Comparison of ENCODE assay signal across 17 mouse cellular contexts in the genomic region with DNA sequence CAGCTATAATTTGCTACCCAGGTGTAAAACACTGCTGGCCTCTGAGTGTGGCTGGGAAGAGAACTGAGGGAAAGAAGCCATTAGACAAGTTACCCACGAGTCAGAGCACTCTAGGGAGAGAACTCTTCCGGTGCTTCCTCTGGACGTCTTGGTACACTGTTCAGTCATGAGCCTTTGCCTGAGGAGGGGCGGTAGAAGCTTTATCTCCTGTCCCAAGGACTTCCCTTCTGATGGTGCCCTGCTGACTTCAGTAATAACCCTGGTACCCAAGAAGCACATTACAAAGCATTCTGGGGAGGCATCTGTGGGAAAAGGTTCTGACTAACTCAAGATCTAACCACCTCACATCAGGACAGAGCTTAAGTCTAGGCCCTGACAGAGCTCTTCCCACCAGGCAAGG.
"Had no signal": no experiment of that assay in that cellular context is flagged by ENCODE, and none has a peak within 500 bp of the region (broad histone marks: within the 10 kb centered on the region; RNA-seq: fewer than 3 reads in every experiment).

No protein-coding gene starts in this region.

- H3K9ac ChIP-seq: lung, embryonic 14.5 days; midbrain, embryonic 13.5 days; neural tube, embryonic 13.5 days; stomach, embryonic 15.5 days had no signal

- DNase-seq: kidney, adult 2 months; kidney, postnatal 25 days; layer of hippocampus, adult 9-11 months; lung, embryonic 14.5 days; retina, postnatal 1 day; right cerebral cortex, postnatal 25 days; spleen, adult 18-20 months; thymus, postnatal 36 days had no signal

- H3K4me1 ChIP-seq: midbrain, embryonic 13.5 days; neural tube, embryonic 13.5 days; stomach, embryonic 15.5 days had no signal

- H3K36me3 ChIP-seq: midbrain, embryonic 13.5 days; neural tube, embryonic 13.5 days; stomach, embryonic 15.5 days had no signal

- H3K27me3 ChIP-seq: midbrain, embryonic 13.5 days; neural tube, embryonic 13.5 days; stomach, embryonic 15.5 days had no signal

- H3K9me3 ChIP-seq: midbrain, embryonic 13.5 days; neural tube, embryonic 13.5 days; stomach, embryonic 15.5 days had no signal

- H3K4me2 ChIP-seq: lung, embryonic 14.5 days; midbrain, embryonic 13.5 days; neural tube, embryonic 13.5 days; stomach, embryonic 15.5 days had no signal

- H3K4me3 ChIP-seq: layer of hippocampus, adult 2 months; midbrain, embryonic 13.5 days; myocyte; neural tube, embryonic 13.5 days; stomach, embryonic 15.5 days had no signal

- H3K27ac ChIP-seq: kidney, postnatal 0 days; layer of hippocampus, adult 2 months; macrophage; midbrain, embryonic 13.5 days; neural tube, embryonic 13.5 days; stomach, embryonic 15.5 days had no signal

- ATAC-seq: intestine, postnatal 0 days; midbrain, embryonic 13.5 days; midbrain, embryonic 16.5 days had no signal
